Mouse (Mus musculus): ENCODE measurements at regions not wholly inside any gene's neighbourhood (a gene's known extent, or its start where the extent isn't known, plus 50 kb on each side); places are given as distances from the start of the nearest gene placed in this dataset.

GRCm38 (mm10) chr10:17423584-17424278, 299.3 kb upstream of the Cited2 start:
- no peak for DNase-seq (ENCODE audit: low spot score)
- Histone ChIP-seq H3K4me2 (replicated peaks; ENCODE audit: low read depth, low read length) (no peak overlapping the region), H3K27ac (ENCODE audit: low read depth, low read length) (no peak overlapping the region), H3K27me3 (ENCODE audit: control insufficient read depth, insufficient read depth, low read length) (no peaks in the 10 kb centered on the region), H3K9me3 (ENCODE audit: control insufficient read depth, low read length) (no peaks in the 10 kb centered on the region), H3K36me3 (ENCODE audit: control insufficient read depth, insufficient read depth, low read length) (no peaks in the 10 kb centered on the region), H3K9ac (ENCODE audit: low read depth, low read length) (no peak overlapping the region), H3K4me1 (replicated peaks; ENCODE audit: control insufficient read depth, insufficient read depth, low read length) (no peaks in the 10 kb centered on the region), H3K4me3 (ENCODE audit: low read depth, low read length) (no peak overlapping the region)
- ATAC-seq (ENCODE audit: low FRiP score), result no peak
- WGBS, result 58% methylated on average over 4 of the region's 4 CpGs

- 72% methylated on average over 3 of the region's 3 CpGs for WGBS
- H3K36me3 ChIP-seq (ENCODE audit: control insufficient read depth, insufficient read depth, low read length), result no peaks in the 10 kb centered on the region
- no peak overlapping the region for H3K4me3 ChIP-seq (ENCODE audit: low read depth, low read length)
- H3K9ac ChIP-seq (ENCODE audit: low read depth, low read length), result no peak overlapping the region
- no peak for ATAC-seq (ENCODE audit: low FRiP score)
- no peak overlapping the region for H3K4me2 ChIP-seq (replicated peaks; ENCODE audit: low read depth, low read length)
- H3K27ac ChIP-seq (ENCODE audit: low read depth, low read length), result no peak overlapping the region
- H3K9me3 ChIP-seq (ENCODE audit: control insufficient read depth, low read length), result no peaks in the 10 kb centered on the region
- H3K27me3 ChIP-seq (ENCODE audit: control insufficient read depth, insufficient read depth, low read length), result no peaks in the 10 kb centered on the region
- H3K4me1 ChIP-seq (replicated peaks; ENCODE audit: control insufficient read depth, insufficient read depth, low read length), result no peaks in the 10 kb centered on the region
- DNase-seq (ENCODE audit: low spot score), result no peak
Observed at GRCm38 (mm10) chr10:17426197-17426596, 296.8 kb upstream of the Cited2 start.

- no peak for ATAC-seq (ENCODE audit: low FRiP score)
- no peak overlapping the region for H3K27ac ChIP-seq (ENCODE audit: low read depth, low read length)
- H3K27me3 ChIP-seq (ENCODE audit: control insufficient read depth, insufficient read depth, low read length), result no peaks in the 10 kb centered on the region
- no peaks in the 10 kb centered on the region for H3K9me3 ChIP-seq (ENCODE audit: control insufficient read depth, low read length)
- no peak overlapping the region for H3K4me2 ChIP-seq (replicated peaks; ENCODE audit: low read depth, low read length)
- no peak overlapping the region for H3K4me3 ChIP-seq (ENCODE audit: low read depth, low read length)
- DNase-seq (ENCODE audit: low spot score), result no peak
- H3K9ac ChIP-seq (ENCODE audit: low read depth, low read length), result no peak overlapping the region
- H3K36me3 ChIP-seq (ENCODE audit: control insufficient read depth, insufficient read depth, low read length), result no peaks in the 10 kb centered on the region
- no peaks in the 10 kb centered on the region for H3K4me1 ChIP-seq (replicated peaks; ENCODE audit: control insufficient read depth, insufficient read depth, low read length)
Observed at GRCm38 (mm10) chr10:17427316-17427715, 295.7 kb upstream of the Cited2 start.

GRCm38 (mm10) chr10:17428315-17428714, 294.7 kb upstream of the Cited2 start:
- Histone ChIP-seq H3K27me3 (ENCODE audit: control insufficient read depth, insufficient read depth, low read length) (no peaks in the 10 kb centered on the region), H3K4me2 (replicated peaks; ENCODE audit: low read depth, low read length) (no peak overlapping the region), H3K4me3 (ENCODE audit: low read depth, low read length) (no peak overlapping the region), H3K27ac (ENCODE audit: low read depth, low read length) (no peak overlapping the region), H3K9me3 (ENCODE audit: control insufficient read depth, low read length) (no peaks in the 10 kb centered on the region), H3K4me1 (replicated peaks; ENCODE audit: control insufficient read depth, insufficient read depth, low read length) (no peaks in the 10 kb centered on the region), H3K36me3 (ENCODE audit: control insufficient read depth, insufficient read depth, low read length) (no peaks in the 10 kb centered on the region), H3K9ac (ENCODE audit: low read depth, low read length) (no peak overlapping the region)
- 86% methylated on average over 3 of the region's 3 CpGs for WGBS
- no peak for DNase-seq (ENCODE audit: low spot score)
- no peak for ATAC-seq (ENCODE audit: low FRiP score)

DNA sequence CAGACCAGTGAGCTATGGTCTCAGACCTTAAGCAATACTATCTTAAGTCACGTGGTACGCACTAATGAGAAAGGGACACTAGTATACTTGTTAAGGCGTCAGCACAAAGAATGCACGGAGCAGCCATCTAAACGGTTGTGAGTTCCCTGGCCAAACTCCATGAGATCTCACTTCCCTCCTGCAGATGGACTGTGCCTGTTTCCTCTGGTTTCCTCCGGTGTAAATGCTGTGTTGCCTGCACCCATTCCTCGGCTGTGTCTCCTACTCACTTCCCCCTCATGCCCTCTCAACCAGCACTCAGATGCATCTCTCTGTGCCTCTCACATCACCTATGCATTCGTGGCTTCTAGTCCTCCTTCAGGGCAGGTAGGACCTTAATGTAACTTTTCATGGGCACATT, 291.9 kb upstream of the Cited2 start:
- 85% methylated on average over 8 of the region's 8 CpGs for WGBS
- no peaks in the 10 kb centered on the region for H3K4me1 ChIP-seq (replicated peaks; ENCODE audit: control insufficient read depth, insufficient read depth, low read length)
- no peak overlapping the region for H3K9ac ChIP-seq (ENCODE audit: low read depth, low read length)
- H3K4me2 ChIP-seq (replicated peaks; ENCODE audit: low read depth, low read length), result no peak overlapping the region
- ATAC-seq (ENCODE audit: low FRiP score) (no peak), DNase-seq (ENCODE audit: low spot score) (no peak)
- H3K9me3 ChIP-seq (ENCODE audit: control insufficient read depth, low read length), result no peaks in the 10 kb centered on the region
- no peak overlapping the region for H3K4me3 ChIP-seq (ENCODE audit: low read depth, low read length)
- no peaks in the 10 kb centered on the region for H3K36me3 ChIP-seq (ENCODE audit: control insufficient read depth, insufficient read depth, low read length)
- no peaks in the 10 kb centered on the region for H3K27me3 ChIP-seq (ENCODE audit: control insufficient read depth, insufficient read depth, low read length)
- no peak overlapping the region for H3K27ac ChIP-seq (ENCODE audit: low read depth, low read length)

GRCm38 (mm10) chr10:17434098-17434497, 288.9 kb upstream of the Cited2 start:
- Histone ChIP-seq H3K27me3 (ENCODE audit: control insufficient read depth, insufficient read depth, low read length) (no peaks in the 10 kb centered on the region), H3K4me3 (ENCODE audit: low read depth, low read length) (no peak overlapping the region), H3K4me1 (replicated peaks; ENCODE audit: control insufficient read depth, insufficient read depth, low read length) (no peaks in the 10 kb centered on the region), H3K9me3 (ENCODE audit: control insufficient read depth, low read length) (no peaks in the 10 kb centered on the region), H3K4me2 (replicated peaks; ENCODE audit: low read depth, low read length) (no peak overlapping the region), H3K9ac (ENCODE audit: low read depth, low read length) (no peak overlapping the region), H3K27ac (ENCODE audit: low read depth, low read length) (no peak overlapping the region), H3K36me3 (ENCODE audit: control insufficient read depth, insufficient read depth, low read length) (no peaks in the 10 kb centered on the region)
- ATAC-seq (ENCODE audit: low FRiP score) (no peak), DNase-seq (ENCODE audit: low spot score) (no peak)
- WGBS, result 85% methylated on average over 4 of the region's 4 CpGs

DNA sequence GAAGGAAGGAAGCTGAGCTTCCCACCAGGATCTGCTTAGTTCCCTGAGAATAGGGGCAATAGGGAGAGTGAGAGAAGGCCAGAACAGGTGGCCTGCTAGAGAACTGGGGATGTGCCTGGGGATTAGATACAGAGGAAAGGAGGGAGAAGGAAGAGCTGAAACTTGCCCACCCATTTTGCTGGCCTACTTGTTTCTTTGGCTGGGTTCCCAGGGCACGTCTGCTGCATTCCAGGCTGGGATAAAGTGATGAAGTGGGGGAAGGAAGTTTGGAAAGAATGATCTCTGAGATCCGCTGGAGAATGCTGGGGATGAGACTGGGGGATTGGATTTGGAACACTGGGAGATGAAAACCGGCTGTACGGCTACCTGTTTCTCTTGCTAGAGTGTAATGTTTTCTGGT, 272.8 kb upstream of the Cited2 start:
- H3K4me1 ChIP-seq (replicated peaks; ENCODE audit: control insufficient read depth, insufficient read depth, low read length), result no peaks in the 10 kb centered on the region

GRCm38 (mm10) chr10:17470880-17471279, 252.1 kb upstream of the Cited2 start:
- Histone ChIP-seq H3K36me3 (ENCODE audit: control insufficient read depth, insufficient read depth, low read length) (no peaks in the 10 kb centered on the region), H3K9ac (ENCODE audit: low read depth, low read length) (no peak overlapping the region), H3K27me3 (ENCODE audit: control insufficient read depth, insufficient read depth, low read length) (no peaks in the 10 kb centered on the region), H3K4me3 (ENCODE audit: low read depth, low read length) (no peak overlapping the region), H3K4me1 (replicated peaks; ENCODE audit: control insufficient read depth, insufficient read depth, low read length) (no peaks in the 10 kb centered on the region), H3K27ac (ENCODE audit: low read depth, low read length) (no peak overlapping the region), H3K9me3 (ENCODE audit: control insufficient read depth, low read length) (no peaks in the 10 kb centered on the region), H3K4me2 (replicated peaks; ENCODE audit: low read depth, low read length) (no peak overlapping the region)
- ATAC-seq (ENCODE audit: low FRiP score) (no peak), DNase-seq (ENCODE audit: low spot score) (no peak)
- 89% methylated on average over 4 of the region's 4 CpGs for WGBS

More for the DNA sequence above, 272.8 kb upstream of the Cited2 start:
- no peak for ATAC-seq (ENCODE audit: low FRiP score)
- H3K4me2 ChIP-seq (replicated peaks; ENCODE audit: low read depth, low read length), result no peak overlapping the region
- no peak overlapping the region for H3K27ac ChIP-seq (ENCODE audit: low read depth, low read length)
- H3K9me3 ChIP-seq (ENCODE audit: control insufficient read depth, low read length), result no peaks in the 10 kb centered on the region; the same call in 1 of the 2 replicates
- no peaks in the 10 kb centered on the region for H3K27me3 ChIP-seq (ENCODE audit: control insufficient read depth, insufficient read depth, low read length)
- H3K9ac ChIP-seq (ENCODE audit: low read depth, low read length), result no peak overlapping the region
- no peaks in the 10 kb centered on the region for H3K36me3 ChIP-seq (ENCODE audit: control insufficient read depth, insufficient read depth, low read length)
- H3K4me3 ChIP-seq (ENCODE audit: low read depth, low read length), result no peak overlapping the region
- no peak for DNase-seq (ENCODE audit: low spot score)
- WGBS, result 82% methylated on average over 4 of the region's 4 CpGs

DNA sequence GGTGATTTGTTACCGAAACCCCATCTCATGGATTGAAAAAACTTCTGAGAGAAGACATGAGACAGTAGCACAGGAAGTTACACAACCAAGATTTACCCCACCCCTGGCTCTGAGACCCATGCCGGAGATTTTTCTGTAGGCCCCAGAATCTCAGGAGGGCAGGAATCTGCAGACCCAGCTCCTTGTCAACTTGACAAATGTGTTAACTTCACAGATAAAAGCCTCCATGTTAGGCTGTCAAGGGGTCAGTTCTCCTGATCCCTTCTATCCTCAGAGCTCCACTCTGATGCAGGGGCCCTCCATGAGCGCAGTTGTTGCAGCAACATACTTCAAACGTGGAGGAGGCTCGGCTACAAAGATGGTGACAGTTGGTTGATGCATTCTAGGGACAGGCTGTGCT, 250.5 kb upstream of the Cited2 start:
- no peak overlapping the region for H3K27ac ChIP-seq (ENCODE audit: low read depth, low read length)
- 31% methylated on average over 5 of the region's 5 CpGs for WGBS
- DNase-seq (ENCODE audit: low spot score) (no peak), ATAC-seq (ENCODE audit: low FRiP score) (0 out of 2 replicates have a peak, but pooled peaks have one; percentile 27)
- H3K9ac ChIP-seq (ENCODE audit: low read depth, low read length), result no peak overlapping the region
- H3K9me3 ChIP-seq (ENCODE audit: control insufficient read depth, low read length), result no peaks in the 10 kb centered on the region
- H3K36me3 ChIP-seq (ENCODE audit: control insufficient read depth, insufficient read depth, low read length), result no peaks in the 10 kb centered on the region
- no peak overlapping the region for H3K4me3 ChIP-seq (ENCODE audit: low read depth, low read length)
- H3K4me1 ChIP-seq (replicated peaks; ENCODE audit: control insufficient read depth, insufficient read depth, low read length), result no peaks in the 10 kb centered on the region
- H3K4me2 ChIP-seq (replicated peaks; ENCODE audit: low read depth, low read length), result no peak overlapping the region
- H3K27me3 ChIP-seq (ENCODE audit: control insufficient read depth, insufficient read depth, low read length), result no peaks in the 10 kb centered on the region
